Mouse (Mus musculus) adrenal gland, postnatal 0 days (tissue): ENCODE measurements around the gene Olfr338. TPM values are rescaled to one million over a fixed set of nuclear protein-coding genes. Genes with fewer than 3 reads are reported as not detected.

Experiments
- polyA plus RNA-seq: library from polyadenylated mRNA; unstranded; fragments of >200 nt; fragmentation: Nextera tagmentation; extraction: Ambion mirVana; gene quantifications from 2 replicates; pipeline ENCODE4 v1.2.1, GENCODE M21; 2015

Gene Olfr338
- polyA plus RNA-seq = not detected in 2 replicates

DNA sequence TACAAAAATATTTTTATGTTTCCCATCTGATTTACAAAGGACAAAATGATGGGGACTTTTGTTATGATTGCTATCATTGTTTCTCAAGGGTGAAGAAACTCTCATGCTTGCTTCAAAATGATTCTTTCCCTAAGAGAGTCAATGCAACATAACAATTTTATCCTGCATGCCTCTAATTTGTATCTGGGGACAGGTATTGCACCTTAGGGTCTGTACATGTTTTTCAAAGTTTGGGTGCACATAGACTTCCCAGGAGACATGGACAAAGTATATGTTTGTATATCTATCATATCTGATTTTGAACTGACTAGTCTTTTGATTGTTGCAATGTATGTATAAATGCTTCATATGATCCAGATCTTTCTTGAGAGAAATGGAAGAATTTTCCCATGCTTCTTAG, at the start of gene Olfr338:
Olfr338 (plus strand) TSS at position 301 of the 400 bp plus-strand sequence.

GRCm38 (mm10) chr2:36418647-36419046, 45.3 kb downstream of the Olfr338 start, which contains the start of gene Olfr339:
Olfr339 (plus strand) TSS chr2:36418947.

Other genes with a start within 250 kb of the Olfr338 start
- 16.9 and 26.2 TPM in 2 replicates for gene Mrrf, start 237.1 kb upstream of the Olfr338 start, polyA plus RNA-seq
- 46.0 and 49.0 TPM in 2 replicates for gene Rbm18, start 236.7 kb upstream of the Olfr338 start, polyA plus RNA-seq
- 18.5 and 19.7 TPM in 2 replicates for gene Ptgs1, start 143.1 kb upstream of the Olfr338 start, polyA plus RNA-seq
- gene Olfr339, start 45.4 kb downstream of the Olfr338 start, polyA plus RNA-seq = not detected in 2 replicates
- gene Olfr340, start 79.1 kb downstream of the Olfr338 start, polyA plus RNA-seq = not detected in 2 replicates
- gene Olfr341, start 108.9 kb downstream of the Olfr338 start, polyA plus RNA-seq = not detected in 2 replicates
- gene Olfr342, start 151.5 kb downstream of the Olfr338 start, polyA plus RNA-seq = not detected in 2 replicates
- gene Olfr344, start 193.1 kb downstream of the Olfr338 start, polyA plus RNA-seq = not detected in 2 replicates